Mouse (Mus musculus): Measurements from ENCODE around the gene Slc17a1. TPM values are rescaled to one million over a fixed set of nuclear protein-coding genes. Genes with fewer than 3 reads are reported as not detected.

The Slc17a1 gene
- polyA plus RNA-seq, 1 experiment from 2014 or later: not detected

- H3K9me3 ChIP-seq: no peaks in the 10 kb centered on the region
- no peaks in the 10 kb centered on the region for H3K27me3 ChIP-seq
- no peak for ATAC-seq (ENCODE audit: low FRiP score)
- 58% methylated on average over 6 of the region's 6 CpGs for WGBS
- H3K4me2 ChIP-seq: no peak overlapping the region
- no peaks in the 10 kb centered on the region for H3K4me1 ChIP-seq (replicated peaks)
- no peak overlapping the region for H3K4me3 ChIP-seq
- no peaks in the 10 kb centered on the region for H3K36me3 ChIP-seq
- H3K27ac ChIP-seq: no peak overlapping the region
- no peak overlapping the region for H3K9ac ChIP-seq
These were observed 30.7 kb downstream of the Slc17a1 start for GRCm38 (mm10) chr13:23898242-23898641.

DNA sequence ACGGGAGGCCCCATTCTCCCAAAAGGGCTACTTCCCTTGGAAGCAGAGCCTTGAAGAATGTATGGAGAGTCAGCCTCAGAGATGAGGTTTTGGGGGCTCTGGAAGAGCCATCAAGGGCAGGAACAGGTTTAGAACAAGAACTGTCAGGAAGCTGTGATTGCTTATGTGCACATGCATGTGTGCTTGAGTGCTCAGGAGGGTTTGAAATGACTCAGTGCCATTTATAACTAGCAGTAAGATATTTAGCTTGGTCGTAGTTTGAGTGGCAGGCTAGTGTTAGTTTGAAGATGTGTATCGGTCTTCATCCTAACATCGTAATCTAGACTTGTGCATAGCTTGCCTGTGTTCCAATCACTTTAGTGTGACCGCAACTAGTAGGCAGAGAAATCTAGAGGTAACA lies 39.4 kb downstream of the Slc17a1 start:
- Histone ChIP-seq H3K36me3 (no peaks in the 10 kb centered on the region), H3K4me3 (no peak overlapping the region), H3K4me2 (no peak overlapping the region), H3K27ac (no peak overlapping the region), H3K9me3 (no peaks in the 10 kb centered on the region), H3K27me3 (no peaks in the 10 kb centered on the region), H3K4me1 (replicated peaks) (no peaks in the 10 kb centered on the region), H3K9ac (no peak overlapping the region)
- no peak for ATAC-seq (ENCODE audit: low FRiP score)
- WGBS: 95% methylated on average over 5 of the region's 5 CpGs

DNA sequence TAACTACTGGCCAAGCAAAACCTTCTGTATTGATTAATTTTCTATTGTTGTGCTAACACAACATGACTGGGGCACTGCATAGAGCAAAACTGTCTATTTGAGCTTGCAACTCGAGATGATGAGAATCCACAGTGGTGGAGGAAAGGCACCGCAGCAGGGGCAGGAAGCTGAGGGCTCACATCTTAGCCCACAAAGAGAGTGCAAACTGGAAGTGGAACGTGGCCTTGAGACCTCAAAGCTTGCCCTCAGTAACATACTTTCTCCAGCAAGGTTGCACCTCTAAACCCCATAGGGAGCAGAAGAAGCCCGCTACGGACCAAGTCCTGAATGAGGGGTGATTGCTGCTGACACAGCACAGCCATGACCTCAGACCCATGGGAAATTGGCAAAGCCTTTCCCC lies 42.6 kb downstream of the Slc17a1 start:
- 83% methylated on average over 5 of the region's 5 CpGs for WGBS
- Histone ChIP-seq H3K27ac (no peak overlapping the region), H3K9ac (no peak overlapping the region), H3K4me1 (replicated peaks) (no peaks in the 10 kb centered on the region), H3K36me3 (no peaks in the 10 kb centered on the region), H3K27me3 (no peaks in the 10 kb centered on the region), H3K4me3 (no peak overlapping the region), H3K9me3 (no peaks in the 10 kb centered on the region), H3K4me2 (no peak overlapping the region)
- ATAC-seq (ENCODE audit: low FRiP score): no peak

DNA sequence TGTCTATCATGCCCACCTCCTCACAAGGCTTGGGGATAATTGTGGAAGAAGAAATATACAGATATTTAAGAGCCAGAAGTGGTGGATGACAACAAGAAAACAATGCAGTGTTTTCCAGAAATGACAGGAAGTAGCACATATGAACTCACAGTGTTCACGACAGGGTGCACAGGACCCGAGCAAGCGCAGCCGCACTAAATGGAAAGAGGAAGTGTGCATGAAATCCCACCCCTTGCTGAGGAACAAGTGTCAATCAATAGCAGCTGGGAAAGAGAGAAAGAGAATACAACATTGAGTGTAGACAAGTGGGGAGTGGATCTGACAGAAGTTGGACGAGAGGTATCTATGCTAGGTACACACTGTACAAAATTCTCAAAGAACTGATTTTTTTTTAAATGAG lies 43.8 kb downstream of the Slc17a1 start:
- Histone ChIP-seq H3K36me3 (no peaks in the 10 kb centered on the region), H3K9me3 (no peaks in the 10 kb centered on the region), H3K27me3 (no peaks in the 10 kb centered on the region), H3K27ac (no peak overlapping the region), H3K4me2 (no peak overlapping the region), H3K4me1 (replicated peaks) (no peaks in the 10 kb centered on the region), H3K4me3 (no peak overlapping the region), H3K9ac (no peak overlapping the region)
- no peak for ATAC-seq (ENCODE audit: low FRiP score)
- WGBS: 89% methylated on average over 5 of the region's 5 CpGs

GRCm38 (mm10) chr13:23913791-23914306 lies 46.3 kb downstream of the Slc17a1 start:
- no peak overlapping the region for H3K9ac ChIP-seq
- no peaks in the 10 kb centered on the region for H3K9me3 ChIP-seq
- no peak overlapping the region for H3K27ac ChIP-seq
- no peak overlapping the region for H3K4me2 ChIP-seq
- no peaks in the 10 kb centered on the region for H3K4me1 ChIP-seq (replicated peaks)
- no peak overlapping the region for H3K4me3 ChIP-seq
- ATAC-seq (ENCODE audit: low FRiP score): no peak
- WGBS: 46% methylated on average over 6 of the region's 6 CpGs
- H3K36me3 ChIP-seq: no peaks in the 10 kb centered on the region
- H3K27me3 ChIP-seq: no peaks in the 10 kb centered on the region

GRCm38 (mm10) chr13:23914376-23915167 lies 47.0 kb downstream of the Slc17a1 start, which contains the start of gene Slc17a4:
Gene Slc17a4 (minus strand): TSS chr13:23915009.
- H3K9ac ChIP-seq: no peak within 1 kb of the TSS
- no peaks in the 10 kb centered on the region for H3K27me3 ChIP-seq
- H3K4me2 ChIP-seq: no peak within 1 kb of the TSS
- no peak within 1 kb of the TSS for H3K4me3 ChIP-seq
- WGBS: 70% methylated on average over 9 of the region's 9 CpGs
- H3K4me1 ChIP-seq (replicated peaks): no peaks in the 10 kb centered on the region
- no peaks in the 10 kb centered on the region for H3K36me3 ChIP-seq
- no peak within 1 kb of the TSS for H3K27ac ChIP-seq
- no peaks in the 10 kb centered on the region for H3K9me3 ChIP-seq
- no peak for ATAC-seq (ENCODE audit: low FRiP score)

DNA sequence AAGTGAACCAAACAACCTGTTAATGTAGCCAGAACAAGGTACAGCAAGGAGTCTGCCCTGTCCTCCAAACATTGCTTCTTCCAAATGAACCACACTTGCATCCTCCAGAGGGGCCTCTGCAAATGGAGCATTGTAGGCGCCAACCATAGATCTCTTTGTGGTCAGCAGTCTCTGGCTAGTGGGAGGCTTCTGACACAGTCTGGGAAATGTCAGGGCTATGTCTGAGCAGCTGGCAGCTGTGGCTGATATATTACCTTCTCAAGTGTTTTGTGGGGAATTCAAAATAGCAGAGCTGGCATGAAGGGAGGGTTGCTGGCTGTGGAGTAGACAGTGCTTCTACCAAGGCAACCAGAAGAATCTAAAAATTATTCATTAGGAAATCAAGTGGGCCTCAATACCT lies 48.6 kb downstream of the Slc17a1 start:
- Histone ChIP-seq H3K4me1 (replicated peaks) (no peaks in the 10 kb centered on the region), H3K27me3 (no peaks in the 10 kb centered on the region), H3K27ac (no peak overlapping the region), H3K9me3 (no peaks in the 10 kb centered on the region), H3K4me3 (no peak overlapping the region), H3K36me3 (no peaks in the 10 kb centered on the region), H3K9ac (no peak overlapping the region), H3K4me2 (no peak overlapping the region)
- ATAC-seq (ENCODE audit: low FRiP score): no peak
- 70% methylated on average over 1 of the region's 1 CpGs for WGBS

DNA sequence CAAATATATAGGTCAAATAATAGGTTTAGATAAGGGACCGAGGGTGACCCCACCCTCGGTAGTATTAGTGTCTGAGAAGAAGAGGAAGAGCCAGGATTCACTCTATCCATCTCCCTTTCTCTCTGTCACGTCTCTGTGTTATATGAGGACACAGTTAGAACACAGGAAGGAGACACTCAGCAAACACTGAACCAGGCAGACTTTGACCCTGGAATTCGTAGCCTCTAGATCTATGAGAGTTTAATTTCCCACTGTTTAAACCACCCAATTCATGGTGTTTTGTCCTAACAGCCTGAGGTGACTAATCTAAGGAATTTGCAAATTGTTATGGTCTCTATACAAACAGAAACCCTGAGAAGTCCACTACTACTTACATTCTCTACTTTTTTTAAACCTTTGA lies 50.1 kb downstream of the Slc17a1 start:
- no peaks in the 10 kb centered on the region for H3K9me3 ChIP-seq
- no peak overlapping the region for H3K4me2 ChIP-seq
- no peak overlapping the region for H3K27ac ChIP-seq
- no peaks in the 10 kb centered on the region for H3K27me3 ChIP-seq
- no peaks in the 10 kb centered on the region for H3K36me3 ChIP-seq
- H3K4me3 ChIP-seq: no peak overlapping the region
- no peak overlapping the region for H3K9ac ChIP-seq
- no peak for ATAC-seq (ENCODE audit: low FRiP score)
- H3K4me1 ChIP-seq (replicated peaks): no peaks in the 10 kb centered on the region
- 82% methylated on average over 4 of the region's 4 CpGs for WGBS

GRCm38 (mm10) chr13:23925792-23926191 lies 58.2 kb downstream of the Slc17a1 start:
- Histone ChIP-seq H3K4me3 (no peak overlapping the region), H3K4me1 (replicated peaks) (no peaks in the 10 kb centered on the region), H3K36me3 (no peaks in the 10 kb centered on the region), H3K9me3 (no peaks in the 10 kb centered on the region), H3K9ac (no peak overlapping the region), H3K27ac (no peak overlapping the region), H3K4me2 (no peak overlapping the region), H3K27me3 (no peaks in the 10 kb centered on the region)
- 67% methylated on average over 2 of the region's 2 CpGs for WGBS
- no peak for ATAC-seq (ENCODE audit: low FRiP score)

DNA sequence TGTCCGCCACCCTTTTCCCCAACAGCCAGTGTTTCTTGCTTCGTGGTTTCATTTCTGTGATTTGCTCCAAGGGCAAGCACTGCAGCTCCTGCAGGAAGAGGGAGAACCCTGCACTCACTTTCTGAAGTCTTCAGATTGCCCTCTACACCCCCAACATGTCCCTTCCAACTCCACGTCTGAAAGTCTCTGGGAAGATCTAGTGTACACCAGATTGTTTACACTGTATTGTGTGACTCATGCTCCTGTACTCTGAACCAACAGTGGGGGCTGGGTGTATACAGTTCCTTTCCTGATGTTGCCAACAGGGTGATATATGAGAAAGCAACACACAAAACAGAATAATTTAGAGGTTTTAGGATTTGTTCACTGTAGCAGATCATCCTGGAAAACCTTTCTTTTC lies 61.1 kb downstream of the Slc17a1 start:
- Histone ChIP-seq H3K4me1 (replicated peaks) (no peaks in the 10 kb centered on the region), H3K9me3 (no peaks in the 10 kb centered on the region), H3K27ac (no peak overlapping the region), H3K9ac (no peak overlapping the region), H3K36me3 (no peaks in the 10 kb centered on the region), H3K4me3 (no peak overlapping the region), H3K4me2 (no peak overlapping the region), H3K27me3 (no peaks in the 10 kb centered on the region)
- WGBS: 77% methylated on average over 3 of the region's 3 CpGs
- no peak for ATAC-seq (ENCODE audit: low FRiP score)

- no peak overlapping the region for H3K4me3 ChIP-seq
- no peak for ATAC-seq (ENCODE audit: low FRiP score)
- WGBS: 94% methylated on average over 9 of the region's 9 CpGs
- no peaks in the 10 kb centered on the region for H3K27me3 ChIP-seq
- H3K27ac ChIP-seq: no peak overlapping the region
- H3K4me1 ChIP-seq (replicated peaks): no peaks in the 10 kb centered on the region
- no peaks in the 10 kb centered on the region for H3K36me3 ChIP-seq
- H3K4me2 ChIP-seq: no peak overlapping the region
- no peak overlapping the region for H3K9ac ChIP-seq
- no peaks in the 10 kb centered on the region for H3K9me3 ChIP-seq
These were observed 62.9 kb downstream of the Slc17a1 start for GRCm38 (mm10) chr13:23930461-23930860.

DNA sequence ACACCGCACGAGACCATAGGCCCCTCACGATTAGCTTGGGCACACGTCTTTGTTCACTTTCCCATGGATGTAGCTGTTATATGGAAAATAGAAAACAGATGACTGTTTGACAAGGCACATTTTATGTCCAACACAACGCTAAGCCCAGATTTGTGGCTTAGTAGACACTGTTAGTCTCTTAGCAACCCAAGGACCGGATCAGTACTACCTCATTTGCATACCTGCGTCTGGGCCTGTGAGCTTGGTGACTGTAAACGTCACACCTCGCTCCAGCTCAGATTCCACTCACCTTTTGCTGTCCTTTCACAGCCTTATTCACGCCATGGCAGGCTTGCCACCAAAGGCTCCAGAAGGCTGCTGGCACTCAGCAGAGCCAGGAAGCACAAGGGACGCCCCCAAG lies 63.4 kb downstream of the Slc17a1 start:
- Histone ChIP-seq H3K4me1 (replicated peaks) (no peaks in the 10 kb centered on the region), H3K9me3 (no peaks in the 10 kb centered on the region), H3K36me3 (no peaks in the 10 kb centered on the region), H3K4me2 (no peak overlapping the region), H3K4me3 (no peak overlapping the region), H3K9ac (no peak overlapping the region), H3K27me3 (no peaks in the 10 kb centered on the region), H3K27ac (no peak overlapping the region)
- 81% methylated on average over 11 of the region's 11 CpGs for WGBS
- ATAC-seq (ENCODE audit: low FRiP score): no peak

Measured in hindbrain, embryonic 13.5 days (tissue).